Mouse (Mus musculus) stomach, postnatal 0 days (tissue): ENCODE results near the gene Xpo5.

ENCODE experiments used
- CTCF ChIP-seq: IDR thresholded peaks from 2 replicates; pipeline ENCODE4 v1.5.1; 2016; ENCODE audit warnings: antibody characterized with exemption, low read depth, mild to moderate bottlenecking, moderate library complexity
- EP300 ChIP-seq: optimal IDR thresholded peaks from 2 replicates; pipeline ENCODE3; 2016; ENCODE audit warnings: antibody characterized with exemption

DNA sequence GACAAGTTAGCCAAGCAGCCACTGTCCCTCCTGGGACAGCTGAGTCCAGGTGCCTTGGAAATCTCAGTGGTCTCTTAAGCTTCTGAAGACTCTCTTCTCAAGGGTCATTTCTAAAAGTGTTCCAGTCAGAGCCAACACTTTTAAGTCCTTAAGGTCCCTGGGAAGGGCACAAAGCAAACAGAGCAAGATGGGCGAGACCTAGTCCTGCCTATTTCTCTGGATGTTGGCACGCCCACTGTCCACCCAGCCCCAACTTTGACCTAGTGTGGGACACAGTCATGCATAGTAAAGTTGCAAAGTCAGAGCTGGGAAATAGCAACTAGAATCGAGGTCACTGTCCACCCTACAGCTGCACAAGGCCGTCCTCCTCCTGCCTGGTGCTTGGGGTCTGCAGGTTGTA, 40.4 kb downstream of the Xpo5 start:
- no peak for TF ChIP-seq CTCF
- no peak for TF ChIP-seq EP300
